Mouse (Mus musculus) layer of hippocampus, adult 11-12 months (tissue): Measurements from ENCODE around the gene Btbd35f28.
"Not testable (repeated sequence)": the region's sequence is repeated elsewhere in the genome, so short reads cannot be mapped to it uniquely, and the experiment has no call there.

ENCODE experiments used
- DNase-seq: peaks from one replicate; pipeline ENCODE4 v3.0.0; 2022; ENCODE audit warnings: low spot score

Gene Btbd35f28

DNA sequence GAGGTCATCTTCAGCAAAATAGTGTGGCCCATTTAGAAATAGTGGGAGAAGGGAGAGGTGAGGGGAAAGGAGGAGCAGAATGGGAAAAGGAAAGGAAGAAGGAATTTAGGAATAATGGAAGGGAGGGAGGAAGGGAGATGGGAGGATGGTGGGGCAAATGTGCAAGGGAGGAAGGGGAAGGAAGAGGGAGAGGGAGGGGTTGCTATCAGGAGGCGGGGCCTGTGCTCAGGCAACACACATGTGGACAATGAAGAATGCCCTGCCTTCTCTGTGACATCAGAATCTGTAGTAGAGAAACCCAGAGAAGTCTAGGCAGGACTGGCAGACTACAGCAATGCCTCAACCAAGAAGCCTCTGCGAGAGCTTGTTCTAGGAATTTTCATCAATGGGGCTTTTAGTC lies at the start of gene Btbd35f28:
Btbd35f28 (plus strand) TSS at position 301 of the 400 bp plus-strand sequence.
- not testable (repeated sequence) for DNase-seq
